Mouse (Mus musculus): ENCODE data around the gene Zfand3.

The Zfand3 gene

GRCm38 (mm10) chr17:30004203-30005102 is at the start of gene Zfand3:
TSS of gene Zfand3 (plus strand) at chr17:30004733.
- DNase-seq (ENCODE audit: low spot score in 2 of 2) = peak; percentile 88 to 94

- DNase-seq (ENCODE audit: low spot score in 2 of 2) = no peak
Observed at GRCm38 (mm10) chr17:29955880-29956279, 48.7 kb upstream of the Zfand3 start.

GRCm38 (mm10) chr17:29963730-29964259 is 40.7 kb upstream of the Zfand3 start:
- DNase-seq (ENCODE audit: low spot score in 2 of 2) = no peak

GRCm38 (mm10) chr17:29965506-29965905 is 39.0 kb upstream of the Zfand3 start:
- DNase-seq (ENCODE audit: low spot score in 2 of 2) = no peak

- DNase-seq (ENCODE audit: low spot score in 2 of 2) = no peak
Observed at GRCm38 (mm10) chr17:29970037-29970555, 34.4 kb upstream of the Zfand3 start, which contains the start of gene Mdga1. TSS of gene Mdga1 (minus strand) at chr17:29970087.

- no peak for DNase-seq (ENCODE audit: low spot score in 2 of 2)
Observed at GRCm38 (mm10) chr17:29971761-29972432, 32.6 kb upstream of the Zfand3 start.

- no peak for DNase-seq (ENCODE audit: low spot score in 2 of 2)
Observed at GRCm38 (mm10) chr17:29973226-29973625, 31.3 kb upstream of the Zfand3 start.

GRCm38 (mm10) chr17:29975731-29976130 is 28.8 kb upstream of the Zfand3 start:
- peak; percentile 85 to 95 for DNase-seq (ENCODE audit: low spot score in 2 of 2)

GRCm38 (mm10) chr17:29979020-29979419 is 25.5 kb upstream of the Zfand3 start:
- no peak for DNase-seq (ENCODE audit: low spot score in 2 of 2)

GRCm38 (mm10) chr17:29979841-29980240 is 24.7 kb upstream of the Zfand3 start:
- DNase-seq (ENCODE audit: low spot score in 2 of 2) = no peak

GRCm38 (mm10) chr17:29981568-29981967 is 23.0 kb upstream of the Zfand3 start:
- no peak for DNase-seq (ENCODE audit: low spot score in 2 of 2)

- DNase-seq (ENCODE audit: low spot score in 2 of 2) = no peak
Observed at GRCm38 (mm10) chr17:29983190-29983589, 21.3 kb upstream of the Zfand3 start.

GRCm38 (mm10) chr17:29984931-29985330 is 19.6 kb upstream of the Zfand3 start:
- DNase-seq (ENCODE audit: low spot score in 2 of 2) = no peak

GRCm38 (mm10) chr17:29985534-29985933 is 19.0 kb upstream of the Zfand3 start:
- DNase-seq (ENCODE audit: low spot score in 2 of 2) = no peak

GRCm38 (mm10) chr17:29988141-29988540 is 16.4 kb upstream of the Zfand3 start:
- DNase-seq (ENCODE audit: low spot score in 2 of 2) = no peak

- no peak for DNase-seq (ENCODE audit: low spot score in 2 of 2)
Observed at GRCm38 (mm10) chr17:29989653-29990052, 14.9 kb upstream of the Zfand3 start.

GRCm38 (mm10) chr17:29990136-29990535 is 14.4 kb upstream of the Zfand3 start:
- DNase-seq (ENCODE audit: low spot score in 2 of 2) = no peak

GRCm38 (mm10) chr17:29990845-29991244 is 13.7 kb upstream of the Zfand3 start:
- DNase-seq (ENCODE audit: low spot score in 2 of 2) = no peak

- DNase-seq (ENCODE audit: low spot score in 2 of 2) = peak in 1 of 2 experiments; percentile 61
Observed at GRCm38 (mm10) chr17:29993488-29993887, 11.0 kb upstream of the Zfand3 start.

- no peak for DNase-seq (ENCODE audit: low spot score in 2 of 2)
Observed at GRCm38 (mm10) chr17:29994011-29994410, 10.5 kb upstream of the Zfand3 start.

GRCm38 (mm10) chr17:29994459-29994858 is 10.1 kb upstream of the Zfand3 start:
- no peak for DNase-seq (ENCODE audit: low spot score in 2 of 2)

- DNase-seq (ENCODE audit: low spot score in 2 of 2) = no peak
Observed at GRCm38 (mm10) chr17:29995986-29996385, 8.5 kb upstream of the Zfand3 start.

Data from cerebellum, postnatal 4 days (tissue).